Mouse (Mus musculus) olfactory bulb, adult 2 months (tissue): ENCODE measurements around the gene Lrrc30.

Source experiments
- CTCF ChIP-seq: fragments of 200-500 bp; IDR thresholded peaks from 2 replicates; pipeline ENCODE4 v1.5.1; 2012; ENCODE audit warnings: low read depth, mild to moderate bottlenecking, low read length, moderate library complexity; ENCODE audit not compliant: insufficient read depth
- POLR2A ChIP-seq: fragments of 200-500 bp; IDR thresholded peaks from 2 replicates; pipeline ENCODE4 v1.6.1; 2012; ENCODE audit warnings: mild to moderate bottlenecking, low read depth, low read length, moderate library complexity; ENCODE audit not compliant: insufficient read depth

GRCm38 (mm10) chr17:67629211-67629657 lies 3.3 kb downstream of the Lrrc30 start:
- TF ChIP-seq CTCF (no peak), POLR2A (no peak)
